Mouse (Mus musculus) left cerebral cortex, postnatal 10 days (tissue): ENCODE measurements around the gene Dedd. TPM values are rescaled to one million over a fixed set of nuclear protein-coding genes. Genes with fewer than 3 reads are reported as not detected.

ENCODE experiments used
- DNase-seq, 2 experiments: peaks; one replicate each; pipeline ENCODE4 v3.0.0; 2021 to 2022; ENCODE audit warnings: low spot score in 2 of 2, mixed read lengths in 1 of 2; ENCODE audit errors: extremely low spot score in 1 of 2
- intact Hi-C: fragments of 180-260 bp; cut with DNase I; formaldehyde crosslinking; loops from one replicate; pipeline ENCODE4 v1.15.1; 2025
- total RNA-seq, 2 experiments: library from RNA; stranded (reverse); gene quantifications; 2 replicates each; pipeline ENCODE4 v1.2.3; 2021

Gene Dedd
- total RNA-seq, 2 experiments from 2014 or later, result 34.6 to 37.8 TPM

DNA sequence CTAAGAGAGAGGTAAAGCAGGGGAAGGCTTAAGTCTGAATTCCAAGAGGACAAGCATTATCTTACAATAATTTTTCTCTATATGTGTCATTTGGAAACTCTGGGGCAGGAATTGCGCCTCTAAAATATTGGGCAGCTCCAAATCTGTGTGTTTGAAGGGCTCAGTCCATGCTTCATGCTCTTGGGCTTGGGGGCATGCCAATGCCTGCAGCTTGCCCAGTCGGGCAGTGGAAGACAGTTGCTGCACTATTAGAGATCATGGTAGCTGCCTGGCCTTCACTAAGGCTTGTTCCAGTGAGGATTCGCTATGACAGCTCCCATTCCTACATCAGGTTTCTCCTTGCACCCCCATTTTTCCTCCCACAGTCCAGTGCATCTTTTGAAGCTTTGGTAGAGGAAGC, 19.7 kb downstream of the Dedd start:
- no peak for DNase-seq
- intact Hi-C loops, result no loop called here

GRCm38 (mm10) chr1:171349210-171349609, 20.3 kb downstream of the Dedd start:
- no peak for DNase-seq
- intact Hi-C loops, result no loop called here

DNA sequence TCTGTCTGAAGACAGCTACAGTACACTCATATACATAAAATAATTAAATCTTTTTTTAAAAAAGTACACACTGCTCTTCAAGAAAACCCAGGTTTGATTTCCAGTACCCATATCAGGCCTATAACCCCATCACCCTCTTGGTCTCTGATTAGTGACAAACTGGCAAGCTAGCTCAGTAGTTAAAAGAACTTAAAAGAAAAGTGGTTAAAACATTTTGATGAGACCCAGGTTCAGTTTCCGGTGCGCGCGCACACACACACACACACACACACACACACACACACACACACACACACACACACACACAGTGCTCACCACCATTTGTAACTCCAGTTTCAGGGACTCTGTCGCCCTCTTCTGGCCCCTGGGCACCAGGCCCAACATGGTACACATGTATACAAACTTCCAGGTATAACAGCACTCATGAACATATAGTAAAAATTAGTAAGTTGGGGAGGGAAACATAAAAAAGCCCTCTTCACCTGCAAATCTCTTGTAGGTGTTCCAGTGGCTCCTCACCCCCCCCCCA, 26.9 kb downstream of the Dedd start:
- no peak for DNase-seq

DNA sequence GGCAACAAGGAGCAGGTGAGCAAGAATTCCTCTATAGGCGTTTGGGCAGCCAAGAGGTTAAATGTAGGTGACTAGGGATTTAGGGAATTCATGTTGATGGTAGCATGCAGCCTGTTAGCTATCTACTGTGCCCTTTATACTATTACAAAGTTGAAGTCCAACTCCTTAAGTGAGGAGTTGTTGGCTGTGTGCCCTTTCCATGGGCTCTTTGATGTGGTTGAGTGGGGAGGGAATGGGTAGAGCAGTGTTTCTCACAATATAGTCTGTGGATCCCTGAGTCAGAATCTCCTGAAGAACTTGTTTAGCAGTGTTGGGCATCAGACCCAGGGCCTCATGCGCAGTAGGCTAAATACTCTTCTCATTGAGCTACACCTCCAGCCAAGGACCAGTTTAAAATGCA, 27.9 kb downstream of the Dedd start:
- no peak for DNase-seq
- intact Hi-C loops, result loop anchor here (5.0 kb wide), 1 partner anchor 35 kb away; no protein-coding TSS in a partner anchor

More for the DNA sequence above, 26.9 kb downstream of the Dedd start:
- intact Hi-C loops, result loop anchor here (5.0 kb wide), 1 partner anchor 34 kb away; no protein-coding TSS in a partner anchor

- no peak for DNase-seq
- intact Hi-C loops, result loop anchor here (5.0 kb wide), 1 partner anchor 36 kb away; no protein-coding TSS in a partner anchor
Measured at GRCm38 (mm10) chr1:171358421-171358820, 29.5 kb downstream of the Dedd start.

GRCm38 (mm10) chr1:171360253-171360652, 31.3 kb downstream of the Dedd start:
- DNase-seq, result peak in 1 of 2 experiments; percentile 72
- intact Hi-C loops, result loop anchor here (5.0 to 10.0 kb wide), 3 partner anchors 52 to 205 kb away; partner anchors contain the start of gene Usf1

DNA sequence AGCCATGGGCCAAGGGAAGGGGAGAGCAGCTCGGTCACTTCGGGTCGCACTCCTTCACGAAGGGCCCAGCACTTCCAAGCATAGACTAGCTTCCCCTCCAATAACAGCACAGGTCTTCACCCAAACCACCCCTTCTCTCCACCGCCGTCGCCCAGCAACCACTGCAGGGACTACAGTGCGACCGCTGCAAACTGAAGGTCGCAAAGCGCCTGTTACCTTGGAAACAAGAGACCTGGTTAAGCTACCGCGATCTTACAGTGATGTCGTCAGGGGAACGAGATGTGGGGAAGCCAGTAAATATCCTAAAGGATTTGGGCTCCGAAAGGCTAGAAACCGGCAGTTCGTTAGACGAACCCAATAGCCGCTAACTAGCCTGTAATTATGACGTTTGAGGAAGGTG, 31.7 kb downstream of the Dedd start, which contains the start of gene Klhdc9:
TSS of gene Klhdc9 (minus strand) at position 143 of the 400 bp plus-strand sequence.
- intact Hi-C loops, result loop anchor here (1.0 to 10.0 kb wide), 4 partner anchors 52 to 204 kb away; partner anchors contain the start of gene Usf1
- DNase-seq, result peak; percentile 96

DNA sequence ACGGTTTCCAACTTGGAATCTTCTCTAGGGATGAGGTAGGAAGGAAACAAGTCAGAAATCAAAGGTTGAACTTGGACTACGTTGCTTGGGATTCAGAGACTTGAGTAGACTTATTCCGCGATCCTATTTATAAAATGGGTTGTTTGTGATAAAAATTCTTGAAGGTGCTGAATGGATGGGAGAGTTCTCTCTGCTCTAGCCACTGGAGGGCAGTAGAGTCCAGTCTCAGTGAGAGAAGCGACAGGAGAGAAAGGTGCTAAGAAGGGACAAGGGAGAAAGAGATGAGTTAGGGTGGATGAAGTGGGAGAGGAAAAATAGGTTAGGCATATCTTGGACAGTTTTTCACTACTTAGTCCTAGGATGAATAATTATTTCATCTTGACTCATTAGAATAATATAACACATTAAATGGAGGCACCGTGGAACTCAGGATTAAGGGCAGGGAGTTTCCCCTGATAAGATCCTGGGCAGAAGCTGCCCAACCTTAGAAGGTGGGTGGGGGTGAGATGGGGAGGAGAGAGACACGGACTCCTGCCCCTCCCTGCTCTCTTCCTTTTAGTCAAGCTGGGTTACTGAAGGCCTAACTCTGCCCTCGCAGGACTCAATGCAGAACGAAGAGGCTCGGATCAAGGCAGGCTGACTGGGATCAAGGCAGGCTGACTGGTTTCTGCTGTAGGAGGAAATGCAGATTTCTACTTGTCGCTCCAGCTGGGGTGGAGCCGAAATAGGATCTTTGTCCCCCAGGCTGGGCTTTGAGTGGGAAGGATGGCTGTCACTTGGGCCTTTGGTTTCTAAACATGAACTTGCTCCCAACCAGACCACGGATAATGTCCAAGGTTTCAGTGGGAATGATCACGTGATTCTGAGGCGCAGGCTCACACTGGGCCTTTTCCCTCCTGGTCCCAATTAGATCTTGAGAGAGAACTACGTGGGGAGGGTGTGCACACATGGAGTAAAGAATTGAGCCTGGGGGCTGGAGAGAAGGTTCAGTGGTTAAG, 32.5 kb downstream of the Dedd start:
- peak; percentile 68 to 78 for DNase-seq
- intact Hi-C loops, result loop anchor here (1.0 to 10.0 kb wide), 4 partner anchors 51 to 203 kb away; partner anchors contain the start of gene Usf1

DNA sequence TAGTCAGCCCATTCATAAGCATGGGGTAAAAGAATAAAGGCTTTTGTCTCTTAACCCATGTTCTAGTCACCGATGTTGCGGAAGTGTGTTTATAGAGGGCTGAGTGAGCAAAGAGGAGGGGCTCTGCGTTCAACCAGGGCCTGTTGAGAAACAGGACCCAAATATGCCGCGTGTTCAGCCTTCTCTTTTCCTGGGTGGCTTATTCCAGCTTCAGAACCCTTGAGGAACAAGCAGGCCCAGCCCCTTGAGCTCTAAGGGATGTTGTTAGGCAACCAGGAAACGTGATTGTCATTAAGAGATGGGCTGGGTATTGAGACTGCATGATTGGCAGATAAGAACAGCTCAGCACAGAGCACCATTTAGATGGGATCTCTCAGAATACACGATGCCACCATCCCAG, 37.0 kb downstream of the Dedd start:
- intact Hi-C loops, result loop anchor here (10.0 kb wide), 1 partner anchor 199 kb away; no protein-coding TSS in a partner anchor
- no peak for DNase-seq

- intact Hi-C loops, result loop anchor here (10.0 kb wide), 1 partner anchor 195 kb away; no protein-coding TSS in a partner anchor
- DNase-seq, result no peak
Measured at GRCm38 (mm10) chr1:171369845-171370556, 41.1 kb downstream of the Dedd start, which contains the start of gene Nectin4. Nectin4 (plus strand) TSS chr1:171370099.

DNA sequence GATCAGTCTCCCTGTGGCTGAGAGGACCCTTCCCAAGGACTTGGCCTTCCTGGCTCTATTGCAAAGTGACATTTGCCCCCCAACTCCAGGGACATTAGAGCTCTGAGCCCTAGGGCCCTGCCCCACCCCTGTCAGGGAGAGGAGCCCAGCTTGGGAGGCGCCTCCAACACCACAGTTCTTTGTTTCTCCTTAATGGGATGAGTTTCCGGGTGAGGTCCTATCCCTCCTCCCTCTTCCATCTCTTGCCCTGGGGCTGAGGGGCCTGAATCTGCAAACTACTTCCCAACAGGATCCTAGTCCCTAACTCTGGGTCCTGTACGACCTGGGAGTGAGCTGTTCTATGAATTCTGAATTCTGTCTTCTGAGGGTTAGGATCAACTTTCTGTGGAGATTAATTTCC, 43.9 kb downstream of the Dedd start:
- DNase-seq, result no peak
- intact Hi-C loops, result no loop called here

GRCm38 (mm10) chr1:171373946-171374345, 45.0 kb downstream of the Dedd start:
- DNase-seq, result no peak
- intact Hi-C loops, result no loop called here

GRCm38 (mm10) chr1:171375646-171376097, 46.7 kb downstream of the Dedd start:
- intact Hi-C loops, result no loop called here

GRCm38 (mm10) chr1:171378298-171378697, 49.4 kb downstream of the Dedd start:
- DNase-seq, result no peak
- intact Hi-C loops, result no loop called here

More at GRCm38 (mm10) chr1:171375646-171376097, 46.7 kb downstream of the Dedd start:
- no peak for DNase-seq

DNA sequence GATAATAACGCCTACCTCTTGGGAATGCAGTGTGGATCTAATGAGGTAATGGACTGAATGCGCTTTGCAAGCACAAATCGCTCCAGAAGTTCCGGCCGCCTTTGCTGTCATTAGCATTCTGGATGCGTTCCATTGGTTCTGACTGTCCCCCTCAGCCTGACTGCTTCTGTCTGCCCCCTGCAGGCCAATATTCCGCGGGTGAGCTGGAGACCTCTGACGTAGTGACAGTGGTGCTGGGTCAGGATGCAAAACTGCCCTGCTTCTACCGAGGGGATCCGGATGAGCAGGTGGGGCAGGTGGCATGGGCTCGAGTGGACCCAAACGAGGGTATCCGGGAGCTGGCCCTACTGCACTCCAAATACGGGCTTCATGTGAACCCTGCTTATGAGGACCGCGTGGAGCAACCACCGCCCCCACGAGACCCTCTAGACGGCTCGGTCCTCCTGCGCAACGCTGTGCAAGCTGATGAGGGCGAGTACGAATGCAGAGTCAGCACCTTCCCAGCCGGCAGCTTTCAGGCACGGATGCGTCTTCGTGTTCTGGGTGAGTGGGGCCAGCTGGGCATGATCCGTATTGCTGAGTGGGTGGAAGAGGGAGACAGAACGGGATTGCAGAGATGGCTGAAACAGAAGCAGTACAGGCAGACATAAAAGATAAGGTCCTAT, 51.1 kb downstream of the Dedd start:
- peak; percentile 78 to 89 for DNase-seq
- intact Hi-C loops, result no loop called here

DNA sequence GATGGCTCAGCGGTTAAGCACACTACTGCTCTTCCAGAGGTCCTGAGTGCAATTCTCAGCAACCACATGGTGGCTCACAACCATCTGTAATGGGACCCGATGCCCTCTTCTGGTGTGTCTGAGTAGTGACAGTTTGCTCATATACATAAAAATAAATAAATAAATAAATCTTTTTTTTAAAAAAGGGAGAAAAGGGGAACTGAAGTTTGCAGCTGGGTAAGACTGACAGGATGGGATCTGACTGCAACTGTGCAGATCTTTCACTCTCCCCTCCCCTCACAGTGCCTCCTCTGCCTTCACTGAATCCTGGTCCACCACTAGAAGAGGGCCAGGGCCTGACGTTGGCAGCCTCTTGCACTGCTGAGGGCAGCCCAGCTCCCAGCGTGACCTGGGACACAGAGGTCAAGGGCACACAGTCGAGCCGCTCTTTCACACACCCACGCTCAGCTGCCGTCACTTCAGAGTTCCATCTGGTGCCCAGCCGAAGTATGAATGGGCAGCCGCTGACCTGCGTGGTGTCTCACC, 53.2 kb downstream of the Dedd start:
- DNase-seq, result no peak
- intact Hi-C loops, result no loop called here

GRCm38 (mm10) chr1:171384361-171384760, 55.4 kb downstream of the Dedd start:
- DNase-seq, result no peak
- intact Hi-C loops, result no loop called here

GRCm38 (mm10) chr1:171385171-171385570, 56.2 kb downstream of the Dedd start:
- intact Hi-C loops, result no loop called here
- no peak for DNase-seq
